Mouse (Mus musculus) midbrain, embryonic 11.5 days (tissue): ENCODE results near the gene Cdca3. TPM values are rescaled to one million over a fixed set of nuclear protein-coding genes. Genes with fewer than 3 reads are reported as not detected.

Experiments
- ATAC-seq: fragments of 200-750 bp; cut with Nextera tagmentation; 2 replicates; pipeline ENCODE4 v1.8.0; 2017; ENCODE audit warnings: moderate TSS enrichment, moderate library complexity; ENCODE audit not compliant: low FRiP score
- DNase-seq: peaks from one replicate; pipeline ENCODE4 v3.0.0; 2015; ENCODE audit warnings: low spot score; ENCODE audit errors: missing footprints
- H3K27ac ChIP-seq: fragments of 300-500 bp; sonication (generic); 2 replicates; pipeline ENCODE4 v1.5.1; 2014; ENCODE audit warnings: low read depth, low read length
- H3K27me3 ChIP-seq: fragments of 300-500 bp; sonication (generic); 2 replicates; pipeline ENCODE4 v1.6.1; 2014; ENCODE audit warnings: mild to moderate bottlenecking, low read length, moderate library complexity, mixed read lengths; ENCODE audit not compliant: control insufficient read depth, insufficient read depth
- H3K36me3 ChIP-seq: fragments of 300-500 bp; sonication (generic); 2 replicates; pipeline ENCODE4 v1.6.1; 2014; ENCODE audit warnings: mild to moderate bottlenecking, low read length, moderate library complexity, mixed read lengths; ENCODE audit not compliant: control insufficient read depth, insufficient read depth
- H3K4me1 ChIP-seq: fragments of 300-500 bp; sonication (generic); 2 replicates; pipeline ENCODE4 v1.6.1; 2014; ENCODE audit warnings: low read length; ENCODE audit not compliant: control insufficient read depth, insufficient read depth
- H3K4me2 ChIP-seq: fragments of 300-500 bp; sonication (generic); 2 replicates; pipeline ENCODE4 v1.6.1; 2014; ENCODE audit warnings: mild to moderate bottlenecking, moderate library complexity
- H3K4me3 ChIP-seq: fragments of 300-500 bp; sonication (generic); 2 replicates; pipeline ENCODE4 v1.5.1; 2014; ENCODE audit warnings: low read depth, low read length
- H3K9ac ChIP-seq: fragments of 300-500 bp; sonication (generic); 2 replicates; pipeline ENCODE4 v1.6.1; 2014; ENCODE audit warnings: low read length
- H3K9me3 ChIP-seq: fragments of 300-500 bp; sonication (generic); 2 replicates; pipeline ENCODE4 v1.6.1; 2016; ENCODE audit warnings: low read length; ENCODE audit not compliant: control insufficient read depth
- WGBS: fragments of 180-500 bp; shearing (Covaris S2); extraction: QIAGEN DNeasy Blood & Tissue Kit; methylation state at CpG from one replicate; pipeline ENCODE4 v1.1.7; 2014; 5-methylcytosine and 5-hydroxymethylcytosine counted together
- polyA plus RNA-seq: library from polyadenylated mRNA; unstranded; fragments of >200 nt; fragmentation: Nextera tagmentation; extraction: Ambion mirVana; gene quantifications from 2 replicates; pipeline ENCODE4 v1.2.1, GENCODE M21; 2014

Gene Cdca3
- polyA plus RNA-seq, 1 experiment from 2014 or later, result 244 TPM

- ATAC-seq (no peak), DNase-seq (no peak)
- Histone ChIP-seq H3K4me2 (no peak overlapping the region; the same call in 1 of the 2 replicates), H3K36me3 (no peaks in the 10 kb centered on the region), H3K27me3 (peaks cover 3% of the 10 kb centered on the region; the same call in 1 of the 2 replicates), H3K4me3 (no peak overlapping the region), H3K27ac (no peak overlapping the region), H3K9me3 (no peaks in the 10 kb centered on the region), H3K9ac (no peak overlapping the region), H3K4me1 (peaks cover 35% of the 10 kb centered on the region)
- 79% methylated on average over 28 of the region's 28 CpGs for WGBS
Measured at GRCm38 (mm10) chr6:124858561-124859318, 29.4 kb downstream of the Cdca3 start.

GRCm38 (mm10) chr6:124859725-124860124, 30.4 kb downstream of the Cdca3 start:
- no peaks in the 10 kb centered on the region for H3K36me3 ChIP-seq
- no peak overlapping the region for H3K4me3 ChIP-seq
- no peaks in the 10 kb centered on the region for H3K9me3 ChIP-seq
- H3K9ac ChIP-seq, result peak overlapping the region; percentile 47
- peak overlapping the region; percentile 6; the same call in 1 of the 2 replicates for H3K4me2 ChIP-seq
- no peak overlapping the region; the same call in 1 of the 2 replicates for H3K27ac ChIP-seq
- WGBS, result 10% methylated on average over 12 of the region's 12 CpGs
- DNase-seq (peak; percentile 99), ATAC-seq (peak; percentile 14)
- peaks cover 39% of the 10 kb centered on the region for H3K4me1 ChIP-seq
- peaks cover 3% of the 10 kb centered on the region; the same call in 1 of the 2 replicates for H3K27me3 ChIP-seq

- Histone ChIP-seq H3K4me1 (peaks cover 39% of the 10 kb centered on the region), H3K36me3 (no peaks in the 10 kb centered on the region), H3K4me2 (no peak overlapping the region), H3K9me3 (no peaks in the 10 kb centered on the region), H3K4me3 (no peak overlapping the region), H3K9ac (peak overlapping the region; percentile 47), H3K27me3 (peaks cover 3% of the 10 kb centered on the region; the same call in 1 of the 2 replicates), H3K27ac (no peak overlapping the region)
- DNase-seq (no peak), ATAC-seq (no peak)
- 81% methylated on average over 9 of the region's 9 CpGs for WGBS
Measured at GRCm38 (mm10) chr6:124860511-124860910, 31.2 kb downstream of the Cdca3 start.

GRCm38 (mm10) chr6:124861266-124861665, 31.9 kb downstream of the Cdca3 start:
- no peaks in the 10 kb centered on the region for H3K36me3 ChIP-seq
- H3K4me3 ChIP-seq, result no peak overlapping the region
- WGBS, result 80% methylated on average over 19 of the region's 19 CpGs
- ATAC-seq (no peak), DNase-seq (no peak)
- no peaks in the 10 kb centered on the region for H3K9me3 ChIP-seq
- H3K27me3 ChIP-seq, result peaks cover 5% of the 10 kb centered on the region; the same call in 1 of the 2 replicates
- H3K4me1 ChIP-seq, result peaks cover 38% of the 10 kb centered on the region
- H3K9ac ChIP-seq, result no peak overlapping the region
- peak overlapping the region; percentile 17; the same call in 1 of the 2 replicates for H3K4me2 ChIP-seq
- no peak overlapping the region for H3K27ac ChIP-seq

- no peak overlapping the region for H3K27ac ChIP-seq
- no peak overlapping the region for H3K4me3 ChIP-seq
- H3K36me3 ChIP-seq, result no peaks in the 10 kb centered on the region
- no peak overlapping the region for H3K9ac ChIP-seq
- ATAC-seq (no peak), DNase-seq (no peak)
- peak overlapping the region; percentile 85; the same call in 1 of the 2 replicates for H3K4me2 ChIP-seq
- no peaks in the 10 kb centered on the region for H3K9me3 ChIP-seq
- H3K4me1 ChIP-seq, result peaks cover 35% of the 10 kb centered on the region
- 28% methylated on average over 3 of the region's 3 CpGs for WGBS
- peaks cover 5% of the 10 kb centered on the region; the same call in 1 of the 2 replicates for H3K27me3 ChIP-seq
Measured at GRCm38 (mm10) chr6:124861802-124862201, 32.5 kb downstream of the Cdca3 start.

GRCm38 (mm10) chr6:124862406-124863124, 33.2 kb downstream of the Cdca3 start:
- Histone ChIP-seq H3K9me3 (no peaks in the 10 kb centered on the region), H3K9ac (peak overlapping the region; percentile 82), H3K27me3 (peaks cover 5% of the 10 kb centered on the region; the same call in 1 of the 2 replicates), H3K4me2 (peak overlapping the region; percentile 85), H3K36me3 (no peaks in the 10 kb centered on the region), H3K4me1 (peaks cover 35% of the 10 kb centered on the region), H3K27ac (no peak overlapping the region; the same call in 1 of the 2 replicates), H3K4me3 (peak overlapping the region; percentile 53)
- 11% methylated on average over 8 of the region's 8 CpGs for WGBS
- DNase-seq (peak; percentile 91), ATAC-seq (0 out of 2 replicates have a peak, but pooled peaks have one; percentile 0)

GRCm38 (mm10) chr6:124863125-124863657, 33.8 kb downstream of the Cdca3 start:
- Histone ChIP-seq H3K27ac (peak overlapping the region; percentile 67), H3K4me1 (peaks cover 29% of the 10 kb centered on the region), H3K36me3 (no peaks in the 10 kb centered on the region), H3K4me3 (peak overlapping the region; percentile 53), H3K27me3 (peaks cover 5% of the 10 kb centered on the region; the same call in 1 of the 2 replicates), H3K9ac (peak overlapping the region; percentile 82), H3K4me2 (peak overlapping the region; percentile 85), H3K9me3 (no peaks in the 10 kb centered on the region)
- WGBS, result 2% methylated on average over 16 of the region's 16 CpGs
- DNase-seq (no peak), ATAC-seq (peak; percentile 45; the same call in 1 of the 2 replicates)

GRCm38 (mm10) chr6:124863658-124864298, 34.4 kb downstream of the Cdca3 start, which contains the start of gene Gpr162:
Gene Gpr162 (minus strand): TSS chr6:124863983.
- Histone ChIP-seq H3K27ac (peak within 1 kb of the TSS; percentile 67), H3K4me2 (peak within 1 kb of the TSS; percentile 85), H3K4me3 (peak within 1 kb of the TSS; percentile 53), H3K9me3 (no peaks in the 10 kb centered on the region), H3K36me3 (no peaks in the 10 kb centered on the region), H3K9ac (peak within 1 kb of the TSS; percentile 82), H3K4me1 (peaks cover 28% of the 10 kb centered on the region), H3K27me3 (peaks cover 5% of the 10 kb centered on the region; the same call in 1 of the 2 replicates)
- 1% methylated on average over 27 of the region's 43 CpGs for WGBS
- DNase-seq, result peak; percentile 95
- peak; percentile 66 for ATAC-seq
